ENCODE assay signal across 7 mouse cellular contexts in the genomic region with DNA sequence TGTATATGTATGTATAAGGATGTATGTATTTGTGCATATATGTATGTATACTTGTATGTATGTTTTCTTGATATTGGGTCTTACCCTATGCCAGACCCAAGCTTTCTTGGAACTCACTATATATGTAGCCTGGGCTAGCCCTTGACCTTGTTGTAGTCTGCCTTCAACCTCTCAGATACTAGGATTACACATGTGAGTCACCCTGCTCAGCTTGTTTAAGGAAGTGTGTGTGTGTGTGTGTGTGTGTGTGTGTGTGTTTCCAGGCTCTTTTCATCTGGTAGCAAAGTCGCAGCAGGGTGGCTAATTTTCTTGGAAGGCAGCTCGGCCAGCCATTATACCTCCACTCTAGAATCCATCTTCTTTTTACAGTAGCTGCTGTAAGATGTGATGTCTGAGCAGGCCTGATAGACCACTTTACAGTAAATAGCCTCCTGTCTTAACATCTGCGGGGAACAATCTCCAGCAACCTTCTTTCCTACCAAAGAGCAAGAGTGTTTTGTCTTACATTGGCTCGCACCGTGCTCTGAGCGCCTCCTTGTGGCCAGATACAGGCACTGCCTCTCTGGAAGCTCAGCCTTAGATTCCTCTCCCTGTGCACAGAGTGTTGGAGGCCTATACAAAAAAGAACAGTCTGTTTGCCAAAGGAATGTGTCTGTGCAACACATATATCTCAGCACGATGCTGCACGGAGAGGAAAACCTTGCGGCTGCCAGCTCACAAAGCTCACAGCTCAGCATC. TPM values are rescaled to one million over a fixed set of nuclear protein-coding genes. Genes with fewer than 3 reads are reported as not detected.
DNase-seq lines count a peak whose midpoint lies in the region; ATAC-seq and TF ChIP-seq lines count a peak whose summit lies in the region.

No protein-coding gene starts in this region.

- H3K36me3 ChIP-seq in intestine, postnatal 0 days (ENCODE audit: control insufficient read depth, insufficient read depth), result no peaks in the 10 kb centered on the region
- H3K36me3 ChIP-seq in midbrain, embryonic 12.5 days, result no peaks in the 10 kb centered on the region
- no peaks in the 10 kb centered on the region for H3K36me3 ChIP-seq in small intestine, adult 2 months (ENCODE audit: control insufficient read depth, insufficient read depth, low read length)

- H3K9ac ChIP-seq in intestine, postnatal 0 days (ENCODE audit: low read depth, low read length), result no peak overlapping the region
- H3K9ac ChIP-seq in midbrain, embryonic 12.5 days (replicated peaks), result no peak overlapping the region; the same call in 1 of the 2 replicates

- peak; percentile 97 for TF ChIP-seq CTCF in cortical plate, adult 2 months (IDR thresholded peaks at IDR 0.05; ENCODE audit: extremely low read depth, insufficient read depth, low read length)
- peak; percentile 99 for TF ChIP-seq CTCF in intestine, postnatal 0 days (IDR thresholded peaks at IDR 0.05; ENCODE audit: low read depth)
- TF ChIP-seq CTCF in small intestine, adult 2 months (IDR thresholded peaks at IDR 0.05; ENCODE audit: extremely low read depth, insufficient read length, insufficient replicate concordance, low read depth, low read length), result peak; percentile 97

- H3K4me1 ChIP-seq in cortical plate, adult 2 months (ENCODE audit: control insufficient read depth, insufficient read depth, low read length), result peaks cover 2% of the 10 kb centered on the region
- H3K4me1 ChIP-seq in intestine, postnatal 0 days (replicated peaks; ENCODE audit: control insufficient read depth, insufficient read depth, low read length), result no peaks in the 10 kb centered on the region
- peaks cover 3% of the 10 kb centered on the region; the same call in 1 of the 2 replicates for H3K4me1 ChIP-seq in midbrain, embryonic 12.5 days
- H3K4me1 ChIP-seq in small intestine, adult 2 months (ENCODE audit: control insufficient read depth, insufficient read depth, insufficient read length, low read length), result no peaks in the 10 kb centered on the region

- TF ChIP-seq POLR2A in cortical plate, adult 2 months (IDR thresholded peaks at IDR 0.05; ENCODE audit: extremely low read depth, insufficient read depth, low read length), result no peak
- TF ChIP-seq POLR2A in small intestine, adult 2 months (IDR thresholded peaks at IDR 0.05; ENCODE audit: low read depth, low read length), result no peak

- no peak for ATAC-seq in intestine, postnatal 0 days
- peak; percentile 52; the same call in 1 of the 2 replicates for ATAC-seq in midbrain, embryonic 12.5 days (ENCODE audit: low FRiP score, low read depth)

- no peaks in the 10 kb centered on the region for H3K9me3 ChIP-seq in intestine, postnatal 0 days (ENCODE audit: control insufficient read depth)
- no peaks in the 10 kb centered on the region for H3K9me3 ChIP-seq in midbrain, embryonic 12.5 days

- 22% methylated on average over 9 of the region's 9 CpGs for WGBS in intestine, postnatal 0 days
- 22% methylated on average over 9 of the region's 9 CpGs for WGBS in midbrain, embryonic 12.5 days
- WGBS in small intestine, adult 2 months, result 26% methylated on average over 9 of the region's 9 CpGs

- no peak overlapping the region for H3K4me3 ChIP-seq in cortical plate, adult 2 months (ENCODE audit: insufficient read depth, low read length)
- no peak overlapping the region for H3K4me3 ChIP-seq in intestine, postnatal 0 days (ENCODE audit: low read depth, low read length)
- no peak overlapping the region for H3K4me3 ChIP-seq in midbrain, embryonic 12.5 days
- no peak overlapping the region for H3K4me3 ChIP-seq in small intestine, adult 2 months (ENCODE audit: low read depth, low read length)

- intact Hi-C loops in left cerebral cortex, postnatal 25 days (cut with DNase I), result loop anchor here (1.0 to 5.0 kb wide), 3 partner anchors 146 to 359 kb away; no protein-coding TSS in a partner anchor

- DNase-seq in adrenal gland, adult (ENCODE audit: inconsistent age in 2 of 2, low spot score in 1 of 2), result peak; percentile 60 to 88
- DNase-seq in gastrocnemius, postnatal 10 days, result peak; percentile 77
- peak; percentile 91 to 96 for DNase-seq in left cerebral cortex, postnatal 25 days (ENCODE audit: low spot score in 2 of 2)

- H3K27me3 ChIP-seq in intestine, postnatal 0 days (replicated peaks; ENCODE audit: control insufficient read depth, insufficient read depth, low read length), result no peaks in the 10 kb centered on the region
- no peaks in the 10 kb centered on the region; the same call in 1 of the 2 replicates for H3K27me3 ChIP-seq in midbrain, embryonic 12.5 days
- H3K27me3 ChIP-seq in small intestine, adult 2 months (ENCODE audit: control insufficient read depth, insufficient read depth, low read length), result no peaks in the 10 kb centered on the region

- no peak overlapping the region for H3K4me2 ChIP-seq in intestine, postnatal 0 days (replicated peaks; ENCODE audit: low read depth)
- no peak overlapping the region for H3K4me2 ChIP-seq in midbrain, embryonic 12.5 days (replicated peaks)

- no peak overlapping the region for H3K27ac ChIP-seq in cortical plate, adult 2 months (ENCODE audit: insufficient read depth, low read length)
- no peak overlapping the region for H3K27ac ChIP-seq in intestine, postnatal 0 days (ENCODE audit: low read depth, low read length)
- no peak overlapping the region for H3K27ac ChIP-seq in midbrain, embryonic 12.5 days (replicated peaks)
- no peak overlapping the region for H3K27ac ChIP-seq in small intestine, adult 2 months (ENCODE audit: insufficient read depth, low read depth, low read length)

RNA-seq across cellular contexts. Expression of a gene that starts 29.4 kb away (rescaled TPM):
- polyA plus RNA-seq in cortical plate, adult 2 months (2012; rRNA removed), result 11.6 and 12.1 TPM in 2 replicates
- total RNA-seq in gastrocnemius, postnatal 10 days (2021), result 1 to 10 TPM; 2.2 to 3.3 TPM
- polyA plus RNA-seq in intestine, postnatal 0 days (2015; fragmentation: Nextera tagmentation; extraction: Ambion mirVana), result 6.3 and 7.2 TPM in 2 replicates
- 10 to 100 TPM; 23.9 to 26.1 TPM for total RNA-seq in left cerebral cortex, postnatal 25 days (2021)
- polyA plus RNA-seq in midbrain, embryonic 12.5 days (2016; fragmentation: Nextera tagmentation; extraction: Ambion mirVana), result 8.1 and 10.1 TPM in 2 replicates
- 1.3 and 1.6 TPM in 2 replicates for polyA plus RNA-seq in small intestine, adult 2 months (2012; rRNA removed)
